Mouse (Mus musculus) ES-E14 (cell line): ENCODE data around the gene Psg22.

Experiments
- CHD2 ChIP-seq: IDR thresholded peaks from 2 replicates; pipeline ENCODE4 v1.6.1; 2014; ENCODE audit warnings: mild to moderate bottlenecking, low read depth, low read length, inconsistent platforms
- MAFK ChIP-seq: IDR thresholded peaks from 2 replicates; pipeline ENCODE4 v1.6.1; 2014; ENCODE audit warnings: mild to moderate bottlenecking, low read depth, low read length, inconsistent platforms; ENCODE audit not compliant: insufficient read depth
- ZC3H11A ChIP-seq: IDR thresholded peaks from 2 replicates; pipeline ENCODE4 v1.6.1; 2012; ENCODE audit warnings: low read depth, mild to moderate bottlenecking, inconsistent platforms, low read length, borderline replicate concordance
- ZNF384 ChIP-seq: IDR thresholded peaks from 2 replicates; pipeline ENCODE4 v1.6.1; 2012; ENCODE audit warnings: low read depth, low read length, inconsistent platforms

- no peak for TF ChIP-seq MAFK
- TF ChIP-seq ZNF384: no peak
- no peak for TF ChIP-seq ZC3H11A
- no peak for TF ChIP-seq CHD2
These were observed 32.3 kb upstream of the Psg22 start for GRCm38 (mm10) chr7:18685586-18685985.
